Mouse (Mus musculus): ENCODE results near the gene Ncoa5.
A peak's percentile ranks its signal among the peaks of the same experiment; 100 is the strongest.

The Ncoa5 gene

DNA sequence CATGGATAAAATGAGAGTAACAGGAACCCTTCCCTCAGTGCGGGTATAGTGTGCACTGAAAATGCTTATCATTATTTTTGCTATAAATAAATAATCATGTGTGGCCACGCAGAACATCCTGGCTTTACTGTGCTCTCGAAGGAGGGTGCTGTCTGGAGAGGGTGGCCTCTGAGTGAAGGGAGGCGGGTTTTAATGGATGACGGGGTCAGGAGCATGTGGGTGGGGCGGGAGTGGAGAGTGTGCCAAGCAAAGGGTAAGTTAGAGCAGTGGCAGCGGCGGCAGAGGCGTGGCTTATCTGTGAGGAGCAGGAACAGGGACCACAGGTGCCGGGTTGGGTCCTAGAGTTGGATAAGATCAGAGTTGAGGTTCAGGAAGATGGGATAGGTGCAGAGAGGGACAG lies 42.9 kb downstream of the Ncoa5 start:
- no peak for DNase-seq

DNA sequence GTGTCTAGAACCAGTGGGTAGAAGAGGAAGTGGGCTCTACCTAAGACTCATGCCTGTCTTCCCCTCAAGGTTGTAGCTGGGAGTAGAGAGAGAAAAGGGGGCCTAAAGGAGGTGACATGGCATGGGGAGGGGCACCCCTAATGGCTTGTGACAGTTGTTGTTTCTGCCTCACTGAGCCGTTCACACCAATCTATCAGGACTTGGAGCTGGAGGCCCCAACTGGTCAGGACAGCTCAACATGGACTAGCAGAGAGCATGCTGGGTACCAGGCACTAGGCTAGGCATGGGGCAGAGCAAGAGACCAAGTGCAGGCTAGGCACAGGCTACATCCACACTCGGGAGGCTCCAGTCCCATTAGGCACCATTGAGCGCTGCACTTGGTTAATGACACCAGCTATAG lies 43.6 kb downstream of the Ncoa5 start:
- no peak for DNase-seq

DNA sequence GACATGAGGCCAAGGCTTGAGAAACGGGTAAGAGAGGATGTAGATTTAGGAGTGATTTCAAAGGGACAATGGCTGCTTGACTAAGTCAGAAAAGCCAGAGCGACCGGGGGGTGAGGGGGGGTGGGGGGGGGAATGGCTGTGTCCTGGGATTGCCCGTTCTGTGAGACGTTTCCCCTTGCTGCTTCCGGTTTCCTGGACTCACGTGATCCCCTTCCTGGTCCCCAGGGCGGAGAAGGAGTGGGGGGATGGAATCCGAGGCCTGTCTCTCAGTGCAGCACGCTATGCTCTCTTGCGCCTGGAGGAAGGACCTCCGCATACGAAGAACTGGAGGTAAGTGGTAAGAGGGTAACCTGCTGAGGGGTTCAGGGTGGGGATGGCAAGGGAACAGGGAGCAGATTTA lies 45.9 kb downstream of the Ncoa5 start:
- peak; percentile 11 for DNase-seq

DNA sequence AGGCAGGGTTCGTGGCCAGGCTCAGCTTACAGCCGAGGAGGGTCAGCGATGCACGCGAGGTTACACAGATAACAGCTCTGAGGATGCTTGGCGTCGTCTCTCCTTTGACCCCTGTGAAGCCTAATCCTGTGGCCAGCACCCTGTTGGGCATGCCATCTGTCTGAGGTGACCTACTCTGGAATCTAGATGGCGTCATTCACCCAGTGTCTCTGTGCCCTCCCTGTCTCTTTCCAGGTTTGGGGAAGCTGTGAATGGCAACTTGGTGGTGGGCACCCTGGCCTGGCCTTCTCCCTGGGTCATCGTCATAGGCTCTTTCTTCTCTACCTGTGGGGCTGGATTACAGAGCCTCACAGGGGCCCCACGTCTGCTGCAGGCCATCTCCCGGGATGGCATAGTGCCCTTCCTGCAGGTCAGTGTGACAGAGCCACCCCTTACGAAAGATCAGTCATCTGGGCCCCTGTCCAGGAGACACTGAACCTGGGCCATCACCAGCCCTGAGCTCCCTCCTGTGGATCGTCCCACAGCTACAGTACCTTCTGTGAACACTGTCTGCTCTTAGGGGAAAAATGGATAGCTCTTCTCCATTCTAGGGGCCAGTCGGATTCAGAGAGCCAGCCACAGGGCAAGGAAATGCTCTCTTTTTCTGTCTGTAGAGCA lies 48.2 kb downstream of the Ncoa5 start:
- peak; percentile 80 for DNase-seq

DNA sequence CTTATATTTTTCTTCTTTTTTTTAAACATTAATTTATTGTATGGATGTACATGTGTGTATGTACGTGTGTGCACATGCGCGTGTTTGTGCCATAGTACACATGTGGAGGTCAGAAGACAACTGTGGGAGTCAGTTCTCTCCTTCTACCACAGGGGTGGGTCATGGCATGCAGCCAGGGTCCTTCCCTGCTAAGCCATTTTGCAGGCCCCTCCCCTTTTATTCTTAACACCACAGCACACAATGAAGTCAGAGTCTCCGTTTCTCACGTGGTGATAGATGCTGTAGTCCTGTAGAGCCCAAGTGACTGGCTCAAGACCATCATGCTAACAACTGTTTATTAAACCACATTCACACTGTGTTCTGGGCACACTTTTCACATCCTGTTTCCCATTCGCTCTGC lies 48.7 kb downstream of the Ncoa5 start:
- DNase-seq = peak; percentile 43

DNA sequence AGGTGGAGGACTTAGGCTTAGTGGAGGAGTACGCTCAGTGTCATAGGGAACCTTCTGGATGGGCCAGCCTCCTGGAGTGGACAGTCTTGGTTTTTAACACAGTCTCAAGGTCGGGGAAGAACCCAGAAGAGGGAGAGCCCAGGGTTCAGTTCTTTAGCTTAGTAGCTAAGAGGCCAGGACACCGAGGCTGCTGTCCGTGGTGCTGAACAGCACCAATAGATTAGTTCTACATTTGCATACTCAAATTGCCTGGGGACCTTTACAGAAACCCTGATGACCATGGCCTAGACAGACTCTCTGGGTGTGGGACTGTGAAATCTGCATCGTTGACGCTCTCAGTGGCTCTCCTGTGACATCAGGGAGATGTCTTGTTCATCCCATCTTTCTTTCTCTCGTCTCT lies 54.9 kb downstream of the Ncoa5 start:
- DNase-seq = no peak

DNA sequence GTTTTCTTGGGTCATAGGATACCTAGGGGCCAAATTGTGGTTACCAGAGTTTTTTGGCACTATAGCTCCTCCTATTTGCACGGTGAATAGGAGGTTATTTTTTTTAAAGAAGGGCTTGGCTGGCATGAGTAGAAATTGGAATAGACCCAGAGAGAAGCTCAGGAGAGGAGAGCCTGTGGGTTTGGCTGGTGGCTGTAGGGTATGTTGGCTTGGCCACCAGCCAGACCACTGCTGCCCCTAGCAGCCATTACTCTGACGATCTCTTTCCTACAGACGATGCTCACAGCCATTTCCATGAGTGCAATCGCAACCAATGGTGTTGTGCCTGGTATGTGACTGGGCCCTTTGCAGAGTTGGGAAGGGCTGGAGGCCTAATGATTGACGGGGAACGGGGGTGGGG lies 59.1 kb downstream of the Ncoa5 start:
- no peak for DNase-seq

DNA sequence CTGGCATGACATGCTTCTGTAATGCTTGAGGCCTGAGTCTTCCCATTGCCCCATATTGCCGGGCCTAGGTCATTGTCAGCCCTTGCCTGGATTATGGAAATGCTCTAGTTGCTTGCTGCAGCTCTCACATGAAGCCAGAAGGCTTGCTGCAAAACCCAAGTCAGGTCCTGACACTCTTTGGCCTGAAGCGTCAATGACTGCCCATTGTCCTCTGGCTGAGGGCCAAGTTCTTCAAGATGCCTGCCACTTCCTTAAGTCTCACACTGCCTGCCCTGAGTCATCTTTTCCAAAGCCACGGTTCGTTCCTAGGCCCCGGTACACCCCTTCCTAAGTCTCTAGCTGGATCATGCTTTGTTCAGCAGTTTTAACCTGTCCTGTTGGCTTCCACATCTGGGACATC lies 62.0 kb downstream of the Ncoa5 start:
- DNase-seq = no peak

DNA sequence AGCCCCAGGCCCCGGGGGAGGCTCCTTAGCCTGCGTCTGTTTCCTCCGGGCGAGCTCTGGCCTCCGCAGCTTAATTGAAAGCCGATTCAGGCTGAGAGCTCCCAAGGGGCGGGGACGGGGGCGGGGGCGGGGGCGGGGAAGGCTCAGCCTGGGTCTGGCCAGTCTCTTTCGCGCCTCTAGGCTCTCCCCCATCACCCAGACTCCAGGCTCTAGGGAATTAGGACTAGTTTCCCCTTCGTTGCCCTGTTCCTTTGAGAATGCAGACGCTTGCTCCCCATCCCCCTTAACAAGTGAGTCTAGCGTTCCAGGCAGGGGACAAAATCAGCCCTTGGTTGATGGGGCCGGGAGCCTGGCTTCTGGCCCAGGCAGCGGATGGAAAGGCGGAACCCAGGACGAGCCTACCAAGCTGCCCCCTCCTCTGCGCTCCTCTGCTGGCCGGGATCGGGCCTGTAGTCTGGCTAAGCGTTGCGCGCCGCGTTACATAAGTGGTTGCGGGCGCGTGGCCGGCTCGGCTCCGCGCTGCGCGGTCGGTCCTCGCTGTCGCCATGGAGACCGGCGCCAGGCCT lies 64.0 kb downstream of the Ncoa5 start:
- DNase-seq = peak; percentile 83

DNA sequence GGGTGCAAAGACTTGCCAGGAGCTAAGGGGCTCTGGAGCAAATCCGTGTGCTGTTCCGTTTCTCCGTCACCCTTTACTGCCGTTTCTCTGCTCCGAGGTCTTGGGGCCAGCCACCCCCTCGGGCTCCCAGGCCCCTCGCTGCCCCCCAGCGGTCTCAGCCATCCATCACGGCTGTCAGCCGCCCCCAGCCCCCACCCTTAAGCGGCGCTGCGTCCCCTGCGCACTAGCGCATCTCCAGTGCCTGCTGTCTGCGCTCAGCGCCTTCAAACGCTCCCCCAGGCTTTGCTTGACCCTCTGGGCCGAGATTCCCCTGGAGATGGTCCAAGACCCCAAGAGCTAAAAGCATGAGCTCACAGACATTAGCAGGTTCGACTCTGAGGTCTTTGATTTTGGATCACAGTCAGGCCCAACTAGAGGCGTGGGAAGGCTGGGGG lies 65.3 kb downstream of the Ncoa5 start:
- peak; percentile 58 for DNase-seq

DNA sequence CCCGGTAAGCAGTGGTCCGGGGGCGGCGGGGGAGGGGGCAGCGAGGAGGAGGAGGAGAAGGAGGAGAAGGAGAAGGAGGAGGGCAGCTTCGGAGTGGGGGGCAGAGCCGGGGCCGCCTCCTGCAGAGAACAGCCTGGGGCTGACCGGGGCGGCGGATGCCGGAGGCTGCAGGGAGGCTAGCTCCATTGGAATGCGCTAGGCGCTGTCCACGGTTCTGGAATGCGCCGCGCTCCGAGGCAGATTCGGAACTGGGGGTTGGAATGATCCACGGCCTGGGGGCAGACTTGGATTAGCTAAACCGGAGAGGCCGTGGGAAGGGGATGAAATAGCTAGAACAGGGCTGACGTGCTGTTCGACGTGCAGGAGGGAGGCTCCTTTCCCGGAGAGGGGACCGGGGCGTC lies 66.2 kb downstream of the Ncoa5 start:
- peak; percentile 65 for DNase-seq

DNA sequence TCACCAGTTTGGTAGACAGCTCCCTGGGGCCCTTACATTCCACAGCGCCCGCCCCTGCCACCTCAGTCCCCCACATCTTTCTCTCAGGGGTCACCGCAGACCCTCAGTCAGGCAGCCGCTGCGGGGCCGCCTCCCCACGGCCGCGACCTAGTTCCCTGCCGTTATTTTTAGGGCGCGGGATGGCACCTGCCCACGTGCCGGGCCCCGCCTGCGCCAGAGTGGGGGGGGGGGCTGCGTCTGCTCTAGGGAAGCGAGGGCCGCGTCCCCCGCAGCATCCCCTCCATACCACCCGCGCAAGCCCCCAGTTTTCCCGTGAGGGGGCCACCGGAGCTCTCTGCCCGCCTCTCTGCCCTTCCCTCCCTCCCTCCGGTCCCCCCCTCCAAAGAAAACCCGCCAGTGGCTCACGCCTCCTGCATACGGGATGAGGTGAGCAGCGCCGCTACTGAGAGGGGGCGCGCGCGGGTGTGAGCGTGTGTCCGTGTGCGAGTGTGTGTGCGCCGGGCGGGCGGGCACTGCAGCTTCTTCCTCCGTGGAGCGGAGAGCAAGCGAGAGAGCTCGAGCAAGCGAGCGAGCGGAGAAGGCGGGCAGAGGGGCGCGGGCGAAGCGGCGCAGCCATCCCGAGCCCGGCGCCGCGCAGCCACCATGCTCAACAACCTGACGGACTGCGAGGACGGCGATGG lies 66.8 kb downstream of the Ncoa5 start:
- peak; percentile 84 for DNase-seq

DNA sequence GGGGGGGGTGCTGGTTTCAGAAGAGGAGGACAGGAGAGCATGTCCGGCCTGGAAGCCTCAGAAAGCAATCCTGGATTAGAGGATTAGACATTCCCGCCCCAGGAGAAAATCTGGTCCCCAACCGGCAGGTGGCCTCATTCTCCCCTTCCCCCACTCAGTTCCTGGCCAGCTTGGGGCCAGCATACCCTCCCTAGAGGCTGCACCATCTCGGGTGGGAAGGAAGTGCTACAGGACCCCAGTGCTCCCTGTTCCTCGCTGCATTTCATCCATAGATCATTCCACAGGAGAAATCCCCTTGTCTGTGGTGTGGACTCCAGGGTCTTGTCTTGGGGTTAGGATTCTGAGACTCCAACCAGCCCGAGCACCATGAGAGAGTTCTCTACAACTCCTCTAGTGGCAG lies 67.5 kb downstream of the Ncoa5 start:
- DNase-seq = peak; percentile 61

DNA sequence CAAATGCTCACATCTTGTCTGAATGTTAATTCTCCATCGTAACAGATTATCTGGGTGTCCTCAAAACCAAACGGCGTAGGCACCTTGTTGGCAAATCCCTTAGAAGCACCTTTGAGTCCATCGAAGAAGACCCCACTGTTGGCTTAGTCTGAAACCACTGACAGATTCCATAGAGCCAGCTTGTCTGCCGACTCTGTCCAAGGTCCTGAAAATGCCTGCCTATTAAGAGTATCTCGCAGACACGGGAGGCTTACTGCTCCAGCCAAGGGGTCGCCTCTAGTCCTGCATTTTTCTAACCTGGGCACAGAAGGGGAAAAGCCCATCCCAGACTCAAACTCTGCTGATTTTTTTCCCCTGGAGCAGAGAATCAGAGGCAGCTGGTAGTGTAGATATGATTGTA lies 68.3 kb downstream of the Ncoa5 start:
- no peak for DNase-seq

DNA sequence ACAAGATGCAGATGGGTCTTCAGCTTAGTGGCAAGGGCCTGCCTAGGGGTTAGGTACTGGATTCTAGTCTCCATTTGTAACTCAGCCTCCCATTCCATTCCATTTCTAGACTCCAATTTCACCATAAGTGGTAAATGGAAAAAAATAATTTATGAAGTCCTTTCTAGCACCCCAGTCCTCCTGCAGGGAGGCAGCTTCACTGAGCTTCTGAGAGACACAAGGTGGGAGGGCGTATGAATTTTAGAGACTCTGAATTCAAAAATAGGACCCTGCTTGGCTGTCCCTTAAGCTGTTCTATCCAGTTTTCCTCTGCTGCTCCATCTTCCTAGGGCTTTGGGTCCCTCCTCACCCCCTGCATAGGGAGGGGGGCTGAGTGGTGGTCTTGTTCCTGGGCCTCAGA lies 69.7 kb downstream of the Ncoa5 start:
- DNase-seq = no peak

DNA sequence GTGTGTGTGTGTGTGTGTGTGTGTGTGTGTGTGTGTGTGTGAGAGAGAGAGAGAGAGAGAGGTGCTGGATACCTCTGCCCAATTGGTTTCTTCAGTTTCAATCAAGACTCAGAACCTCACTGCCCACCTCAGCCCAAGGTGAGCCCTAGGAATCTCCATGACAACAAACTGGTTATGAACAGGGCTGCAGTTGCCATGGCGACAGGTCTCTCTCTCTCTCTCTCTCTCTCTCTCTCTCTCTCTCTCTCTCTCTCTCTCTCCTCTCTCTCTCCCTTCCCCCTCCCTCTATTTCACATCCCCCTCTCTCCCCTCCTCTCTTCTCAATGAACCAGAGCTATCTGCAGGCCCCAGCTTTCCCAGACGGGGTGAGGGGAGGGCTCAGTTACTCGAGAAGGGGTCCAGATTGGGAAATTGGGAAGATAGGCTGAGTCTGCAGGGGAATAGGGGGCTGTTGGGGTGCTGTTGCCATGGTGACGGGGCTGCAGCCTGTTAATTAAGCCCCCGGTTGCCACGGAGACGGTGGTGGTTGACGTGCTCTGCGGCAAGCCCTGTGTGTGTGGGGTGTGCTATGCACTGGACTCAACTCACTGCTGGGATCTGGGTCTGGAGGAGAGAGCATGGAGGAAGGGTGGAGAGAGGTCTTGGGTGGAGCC lies 70.3 kb downstream of the Ncoa5 start:
- no peak for DNase-seq

DNA sequence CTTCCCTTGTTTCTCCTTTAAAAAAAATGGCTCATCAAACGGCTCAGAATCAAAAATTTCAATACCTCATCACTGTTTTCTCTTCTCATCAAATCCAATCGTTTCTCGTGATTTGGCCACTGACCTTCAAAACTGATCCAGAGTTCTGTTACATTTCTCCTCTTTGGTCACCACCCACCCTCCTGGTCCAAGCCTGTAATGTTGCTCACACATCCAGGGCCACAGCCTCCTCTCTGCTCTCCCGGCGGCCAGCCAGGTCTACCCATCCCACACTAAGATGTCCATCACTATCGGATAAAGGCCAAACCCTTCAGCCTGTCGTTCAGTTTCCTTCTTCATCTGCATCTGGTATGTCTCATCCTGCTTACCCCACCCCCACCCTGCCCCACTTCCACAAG lies 72.5 kb downstream of the Ncoa5 start:
- no peak for DNase-seq

DNA sequence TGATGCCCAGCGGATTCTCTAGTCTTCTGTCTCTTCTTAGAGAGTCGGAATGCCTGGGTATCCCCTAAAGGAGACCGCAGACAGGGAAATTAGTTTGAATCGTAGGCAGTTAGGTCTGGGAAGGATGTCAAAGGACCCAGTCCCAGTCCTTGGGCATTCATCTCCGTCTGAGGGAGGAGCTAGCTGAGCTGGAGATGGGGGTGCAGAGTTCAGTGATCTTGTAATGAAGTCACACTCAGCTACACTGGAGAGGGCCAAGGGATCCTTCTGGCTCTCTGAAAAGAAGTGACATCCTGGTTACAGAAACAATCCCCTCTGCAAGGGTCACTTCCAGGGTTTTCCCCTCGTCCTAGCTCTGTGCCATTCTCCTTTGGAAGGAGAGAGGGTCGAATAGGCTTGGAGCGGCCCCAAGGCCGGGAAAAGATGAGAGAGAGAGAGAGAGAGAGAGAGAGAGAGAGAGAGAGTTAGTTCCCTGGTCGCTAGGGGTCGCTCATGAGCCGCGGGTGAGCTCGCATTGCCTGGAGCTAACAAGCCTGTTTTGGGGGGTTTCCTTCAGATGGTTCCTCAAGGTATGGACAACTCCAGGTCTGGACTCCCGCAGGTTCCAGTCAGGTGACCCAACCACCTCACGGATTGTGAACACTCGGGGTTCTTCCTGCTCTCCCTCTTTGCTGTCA lies 73.0 kb downstream of the Ncoa5 start:
- peak; percentile 85 for DNase-seq

DNA sequence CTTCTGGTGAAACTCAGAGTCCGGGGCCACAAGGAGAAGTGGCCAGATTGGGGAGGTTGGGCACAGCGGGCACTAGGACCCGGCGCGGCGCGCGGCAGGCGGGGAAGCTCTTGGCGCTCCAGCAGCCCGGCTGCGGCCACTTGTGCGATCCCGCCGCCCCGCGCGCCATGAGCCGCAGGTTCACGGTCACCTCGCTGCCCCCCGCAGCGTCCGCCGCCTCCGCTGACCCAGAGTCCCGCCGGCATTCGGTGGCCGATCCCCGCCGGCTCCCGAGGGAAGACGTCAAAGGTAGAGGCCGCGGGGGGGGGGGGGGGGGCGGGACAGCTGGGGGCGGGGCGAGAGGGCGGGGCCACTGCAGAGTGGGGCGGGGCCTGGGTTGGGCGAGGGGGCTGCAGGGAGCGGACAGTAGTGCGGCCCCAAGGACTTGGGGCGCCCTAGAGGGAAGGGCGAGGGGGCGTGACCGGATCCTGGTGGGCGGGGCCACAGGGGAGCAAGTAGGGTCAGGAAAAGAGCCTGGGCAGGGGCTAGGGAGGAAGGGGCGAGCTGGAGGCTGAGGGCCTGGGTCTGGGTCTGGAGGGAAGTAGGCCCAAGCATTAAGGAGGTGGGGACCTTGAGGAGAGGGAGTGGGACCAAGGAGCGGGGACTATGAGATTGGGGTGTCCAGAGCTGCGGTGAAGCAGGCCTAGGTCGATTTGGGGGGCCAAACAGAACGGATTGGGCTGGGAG lies 73.8 kb downstream of the Ncoa5 start, which contains the start of gene Slc12a5:
Slc12a5 (plus strand) TSS at position 87 of the 726 bp plus-strand sequence.
- DNase-seq = peak; percentile 77

DNA sequence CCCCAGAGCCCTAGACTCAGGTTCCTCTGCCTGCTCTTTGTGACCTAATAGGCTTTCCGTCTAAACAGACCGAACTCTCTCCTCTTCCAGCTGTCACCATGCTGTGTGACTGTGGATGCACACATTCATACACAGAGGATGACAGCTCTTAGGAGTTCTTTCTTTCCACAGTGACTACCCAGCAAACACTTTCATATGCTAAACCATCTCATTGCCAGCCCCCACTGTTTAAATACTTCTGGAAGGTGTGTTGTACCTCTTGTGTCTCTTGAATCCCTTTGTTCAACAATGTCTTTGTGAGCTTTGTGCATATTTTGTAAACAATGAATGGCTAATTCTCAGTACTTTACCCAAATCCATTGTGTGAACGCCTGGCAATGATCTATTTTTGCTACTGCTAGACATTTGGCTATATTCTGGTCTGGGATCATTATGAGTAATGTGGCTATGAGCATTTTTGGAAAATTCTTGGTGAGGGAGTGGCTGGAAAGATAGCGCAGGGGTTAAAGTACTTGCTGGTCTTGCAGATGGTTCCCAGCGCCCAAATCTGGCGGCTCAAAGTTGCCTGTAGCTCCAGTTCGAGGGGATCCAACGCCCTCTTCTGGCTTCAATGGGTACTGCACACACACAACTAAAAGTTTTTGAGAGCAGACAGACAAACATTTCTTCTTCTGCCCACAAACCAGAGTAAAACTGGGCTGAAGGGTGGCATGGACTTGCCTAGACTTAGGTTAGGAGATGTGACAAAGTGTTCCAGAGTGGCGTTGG lies 76.9 kb downstream of the Ncoa5 start:
- no peak for DNase-seq

DNA sequence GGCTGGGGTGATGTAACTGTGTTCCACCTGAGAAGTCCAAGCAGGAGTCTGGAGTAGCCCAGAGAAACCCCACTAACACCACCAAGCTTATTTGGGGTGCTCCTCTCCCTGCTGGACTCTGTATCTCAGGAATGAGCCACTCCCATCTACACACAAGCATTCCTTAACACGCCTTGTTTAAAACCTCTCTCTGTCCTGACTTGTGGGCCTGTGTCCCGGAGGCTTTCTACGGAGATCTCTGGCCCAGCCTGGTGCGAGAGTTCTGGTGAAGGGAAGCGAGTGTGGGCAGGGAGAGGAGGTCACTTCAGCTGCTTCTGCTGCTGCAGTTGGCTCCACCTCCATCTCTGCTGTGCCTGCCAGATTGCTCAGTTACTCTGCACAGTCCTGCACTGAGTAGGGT lies 78.5 kb downstream of the Ncoa5 start:
- DNase-seq = no peak

DNA sequence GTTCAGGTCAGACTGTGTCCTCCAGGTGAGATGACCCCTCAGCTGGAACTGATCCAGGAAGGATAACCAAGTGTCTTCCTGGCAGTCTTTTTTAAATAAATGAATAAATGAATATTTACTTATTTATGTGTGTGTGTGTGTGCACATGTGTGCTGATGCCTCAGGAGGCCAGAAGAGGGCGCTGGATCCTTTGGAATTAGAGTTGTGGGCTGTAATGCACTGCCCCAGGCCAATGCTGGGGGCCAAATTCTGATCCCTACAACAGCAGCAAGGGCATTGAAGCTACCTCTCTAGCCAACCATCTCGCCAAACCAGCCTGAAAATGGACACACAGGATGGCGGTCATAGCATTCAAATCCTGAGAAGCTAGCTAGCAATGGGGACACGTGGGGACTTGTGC lies 78.9 kb downstream of the Ncoa5 start:
- no peak for DNase-seq
